Mouse (Mus musculus): ENCODE data around the gene Pym1.
A peak's percentile ranks its signal among the peaks of the same experiment; 100 is the strongest.
"Not testable (repeated sequence)": the region's sequence is repeated elsewhere in the genome, so short reads cannot be mapped to it uniquely, and the experiment has no call there.

Gene Pym1

DNA sequence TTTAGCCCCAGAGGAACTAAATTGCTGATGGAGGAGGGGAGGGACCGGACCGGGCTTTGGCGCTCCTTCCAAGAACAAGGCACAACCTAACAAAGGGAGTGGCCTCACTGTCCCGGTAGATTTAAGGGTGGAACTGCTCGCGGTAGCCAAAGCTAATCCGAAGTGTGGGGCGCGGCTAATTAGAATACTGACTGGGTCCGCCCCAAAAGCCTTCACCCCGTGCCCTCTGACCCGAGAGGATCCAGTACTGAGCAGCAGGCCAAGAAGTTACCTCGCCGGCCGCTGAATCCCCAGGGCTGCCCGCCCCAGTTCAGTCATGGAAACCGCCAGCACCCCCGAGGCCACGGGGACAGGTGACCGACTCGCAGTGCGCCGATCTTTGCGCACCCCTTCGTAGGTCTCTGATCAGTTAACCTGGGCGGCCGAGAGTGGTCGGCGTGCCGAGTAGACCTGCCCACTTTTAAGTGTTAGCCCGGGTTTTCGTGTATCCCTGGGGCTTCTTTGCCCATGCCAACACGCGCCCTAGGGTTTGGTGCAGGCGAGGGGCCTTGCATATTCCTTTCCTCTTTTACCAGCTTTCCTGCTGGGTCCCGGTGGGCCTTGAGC, at the start of gene Pym1:
Pym1 (plus strand) TSS at position 244 of the 606 bp plus-strand sequence.
- DNase-seq (ENCODE audit: low spot score): peak; percentile 81

- DNase-seq (ENCODE audit: low spot score): no peak
Measured at GRCm38 (mm10) chr10:128699006-128699405, 48.7 kb upstream of the Pym1 start.

DNA sequence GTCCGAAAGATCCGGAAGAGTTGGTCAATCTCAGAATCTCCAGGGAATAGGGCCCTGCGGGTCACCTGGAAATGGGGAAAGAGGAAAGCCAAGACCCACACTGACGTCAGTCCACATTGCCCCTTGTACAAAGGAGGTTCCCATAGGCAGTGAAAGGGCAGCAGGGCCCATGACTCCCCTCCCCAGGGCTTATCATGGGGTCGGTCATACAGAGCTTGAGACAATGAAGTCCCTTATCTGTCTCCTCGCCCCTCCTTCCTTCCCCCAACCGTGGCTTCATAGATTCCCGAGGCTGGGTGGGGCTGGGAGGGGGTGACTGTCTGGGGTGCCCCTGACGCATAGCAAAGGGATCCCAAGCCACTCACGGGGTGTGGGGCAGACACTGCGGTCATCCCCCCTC, 48.1 kb upstream of the Pym1 start:
- DNase-seq (ENCODE audit: low spot score): no peak

GRCm38 (mm10) chr10:128700712-128701111, 47.0 kb upstream of the Pym1 start:
- no peak for DNase-seq (ENCODE audit: low spot score)

DNA sequence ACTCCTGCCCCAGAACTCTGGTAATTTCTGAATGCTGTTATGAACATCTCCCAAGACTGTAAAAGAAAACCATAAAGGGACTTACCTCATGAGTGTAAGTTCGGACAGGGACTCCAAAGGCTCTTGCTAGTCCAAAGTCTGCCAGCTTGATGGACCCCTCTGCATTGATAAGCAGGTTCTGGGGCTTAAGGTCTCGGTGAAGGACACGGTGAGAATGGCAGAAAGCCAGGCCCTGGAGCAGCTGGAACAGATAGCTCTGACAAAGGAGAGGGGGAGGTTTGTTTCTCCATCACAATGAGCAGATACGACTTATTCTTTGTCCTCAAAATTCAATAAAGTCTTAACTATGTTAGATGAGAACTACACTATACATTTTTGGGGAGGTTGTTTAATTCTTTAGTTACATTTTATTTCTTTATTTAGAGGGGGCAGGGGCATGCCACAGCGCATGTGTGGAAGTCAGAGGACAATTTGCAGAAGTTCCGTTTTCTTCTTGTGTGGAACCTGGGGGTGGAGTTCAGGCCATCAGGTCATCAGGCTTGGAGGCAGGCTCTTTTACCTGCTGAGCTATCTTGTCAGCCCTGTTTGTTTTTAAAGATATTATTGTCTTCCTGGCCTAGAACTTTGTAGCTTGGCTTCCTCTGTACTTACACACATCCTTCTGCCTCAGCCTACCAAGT, 45.2 kb upstream of the Pym1 start:
- no peak for DNase-seq (ENCODE audit: low spot score)

GRCm38 (mm10) chr10:128703895-128704294, 43.8 kb upstream of the Pym1 start, which contains the start of gene Pmel:
Gene Pmel, plus strand, starts transcription at chr10:128704195.
- DNase-seq (ENCODE audit: low spot score): peak; percentile 20

DNA sequence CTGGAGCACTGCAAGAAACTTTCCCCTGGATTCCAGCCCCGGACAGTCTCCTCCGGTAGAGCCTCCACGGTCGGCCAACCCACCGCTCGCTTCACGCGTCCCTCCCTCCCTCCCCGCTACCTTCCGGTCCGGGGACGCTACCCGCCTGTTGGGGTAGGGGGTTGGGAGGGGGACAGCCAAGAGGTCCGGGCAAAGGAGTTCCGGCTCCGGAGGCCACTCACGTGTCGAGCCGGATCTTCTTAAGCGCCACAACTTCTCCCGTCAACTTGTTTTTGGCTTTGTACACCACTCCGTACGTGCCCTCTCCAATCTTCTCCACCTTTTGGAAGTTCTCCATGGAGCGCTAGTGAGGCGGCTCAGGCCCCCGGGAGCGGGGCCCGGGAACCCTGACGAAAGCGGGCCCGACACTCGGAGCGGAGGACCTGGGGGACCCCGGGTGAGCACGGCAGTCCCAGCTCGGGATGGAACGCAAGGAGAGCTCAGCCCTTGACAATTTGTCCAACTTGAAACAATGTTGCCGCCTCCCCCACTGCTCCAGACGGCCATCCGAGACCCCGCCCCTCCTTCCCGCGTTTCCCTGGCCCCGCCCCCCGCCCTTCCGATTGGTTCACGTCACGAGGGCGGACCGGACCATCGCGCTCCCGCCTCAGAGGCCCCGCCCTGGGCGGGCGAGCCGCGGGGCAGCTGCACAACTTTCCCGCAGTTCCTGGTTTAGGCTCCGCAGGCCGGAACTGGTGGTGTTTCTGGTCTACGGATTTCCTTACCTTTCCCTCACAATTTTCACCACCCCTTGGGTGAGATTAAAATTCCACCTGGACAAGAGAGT, 43.0 kb upstream of the Pym1 start, which contains the start of gene Cdk2:
Cdk2 (minus strand) TSS at position 541 of the 826 bp plus-strand sequence.
- DNase-seq (ENCODE audit: low spot score): peak; percentile 91

GRCm38 (mm10) chr10:128705317-128705693, 42.4 kb upstream of the Pym1 start:
- DNase-seq (ENCODE audit: low spot score): no peak

GRCm38 (mm10) chr10:128711318-128711717, 36.4 kb upstream of the Pym1 start:
- not testable (repeated sequence) for DNase-seq (ENCODE audit: low spot score)

GRCm38 (mm10) chr10:128715559-128716537, 31.8 kb upstream of the Pym1 start:
- no peak for DNase-seq (ENCODE audit: low spot score)

GRCm38 (mm10) chr10:128725466-128725865, 22.2 kb upstream of the Pym1 start:
- not testable (repeated sequence) for DNase-seq (ENCODE audit: low spot score)

- no peak for DNase-seq (ENCODE audit: low spot score)
Measured at GRCm38 (mm10) chr10:128728059-128728458, 19.6 kb upstream of the Pym1 start.

DNA sequence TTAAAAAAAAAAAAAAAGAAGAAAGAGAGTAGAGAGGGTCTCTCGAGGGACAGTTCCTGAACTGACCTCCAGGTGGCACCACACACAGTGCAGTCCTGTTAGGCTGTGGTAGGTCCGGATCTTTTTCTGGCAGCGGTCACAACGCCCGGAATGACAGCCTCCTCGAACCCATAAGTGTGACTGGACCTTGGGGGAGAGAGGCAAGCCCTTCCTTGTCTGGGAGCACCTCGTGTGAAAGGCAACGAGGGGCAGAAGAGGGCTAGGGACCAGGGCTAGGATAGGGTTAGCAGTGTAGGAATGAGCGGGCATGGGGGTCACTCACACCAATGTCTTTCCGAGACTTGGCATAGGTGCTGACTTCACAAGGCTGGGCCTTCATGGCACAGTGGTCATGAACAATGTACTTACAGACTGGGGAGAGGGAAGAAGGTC, 16.7 kb upstream of the Pym1 start:
- peak; percentile 54 for DNase-seq (ENCODE audit: low spot score)

GRCm38 (mm10) chr10:128731992-128732391, 15.7 kb upstream of the Pym1 start:
- DNase-seq (ENCODE audit: low spot score): no peak

DNA sequence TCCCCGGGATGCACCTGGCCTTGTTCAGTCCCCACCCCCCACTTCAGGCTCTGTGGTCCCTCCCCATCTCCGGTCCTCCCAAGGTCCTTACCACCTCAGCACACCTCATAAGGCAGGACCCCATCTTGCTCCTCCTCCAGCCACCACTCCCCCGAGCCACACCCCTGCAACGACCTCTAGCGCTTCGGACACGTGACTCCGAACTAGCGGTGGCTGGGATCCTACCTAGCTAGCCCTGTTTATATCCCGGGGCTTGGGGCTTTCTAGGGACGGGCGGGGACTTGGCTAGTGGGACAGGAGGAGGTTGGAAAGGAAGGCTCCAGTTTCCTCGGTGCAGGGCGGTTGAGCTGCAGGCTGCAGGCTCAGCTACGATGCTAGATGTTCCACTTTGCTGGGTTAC, 10.3 kb upstream of the Pym1 start:
- no peak for DNase-seq (ENCODE audit: low spot score)

DNA sequence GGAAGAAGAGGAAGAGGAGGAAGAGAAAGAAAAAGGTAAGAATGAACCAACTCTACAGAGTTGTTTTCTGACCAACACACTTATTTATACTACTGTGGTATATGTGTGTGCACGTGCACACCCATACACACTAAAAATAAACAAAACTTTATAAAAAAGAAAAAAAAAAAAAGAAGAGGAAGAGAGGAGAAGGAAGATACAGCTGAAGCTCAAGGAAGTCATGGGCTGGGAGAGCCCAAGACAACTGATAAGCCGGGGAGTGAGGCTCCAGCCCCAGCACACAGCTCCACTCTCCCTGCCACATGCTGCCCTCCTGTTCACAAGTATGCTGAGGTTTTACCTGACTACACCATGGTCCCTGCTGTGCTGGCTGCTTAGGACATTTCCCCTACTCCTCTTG, 7.4 kb upstream of the Pym1 start:
- DNase-seq (ENCODE audit: low spot score): no peak

DNA sequence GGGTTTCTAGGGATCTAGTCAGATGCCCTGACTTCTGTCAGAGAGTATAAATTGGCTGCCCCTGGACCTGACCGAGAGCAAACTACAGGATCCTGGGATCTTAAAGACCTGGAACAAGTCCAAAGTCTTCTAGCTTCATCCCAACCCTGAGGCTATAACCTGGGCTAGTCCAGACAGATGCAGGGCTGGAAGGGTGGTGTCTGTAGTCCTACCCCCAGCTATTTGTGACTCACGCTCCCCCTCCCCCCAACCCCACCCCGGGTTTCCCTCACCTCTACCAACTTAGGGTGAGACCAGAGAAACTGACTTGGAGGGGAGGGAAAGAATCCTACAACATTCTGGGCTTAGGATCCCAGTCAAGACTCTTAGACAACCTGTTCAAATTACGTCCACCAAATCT, 5.1 kb upstream of the Pym1 start:
- no peak for DNase-seq (ENCODE audit: low spot score)

DNA sequence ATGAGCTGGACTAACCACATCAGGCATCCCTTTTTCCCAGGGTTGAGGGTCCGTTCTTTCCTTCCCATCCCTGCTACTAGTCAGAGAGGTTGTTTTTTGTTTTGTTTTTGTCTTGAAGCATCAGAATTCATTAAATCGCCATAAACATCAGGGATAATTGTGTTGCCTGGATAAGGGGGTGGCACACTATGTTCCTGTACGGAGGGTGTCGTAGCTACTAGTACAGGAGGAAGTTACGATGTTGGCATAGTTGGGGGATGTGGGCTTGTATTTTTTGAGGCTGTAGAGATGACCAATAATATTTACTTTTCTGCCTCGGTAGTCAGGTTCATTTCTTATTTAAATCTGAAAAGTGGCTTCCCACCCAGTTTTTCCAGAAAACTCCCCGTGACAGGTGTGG, 4.5 kb upstream of the Pym1 start:
- no peak for DNase-seq (ENCODE audit: low spot score)

DNA sequence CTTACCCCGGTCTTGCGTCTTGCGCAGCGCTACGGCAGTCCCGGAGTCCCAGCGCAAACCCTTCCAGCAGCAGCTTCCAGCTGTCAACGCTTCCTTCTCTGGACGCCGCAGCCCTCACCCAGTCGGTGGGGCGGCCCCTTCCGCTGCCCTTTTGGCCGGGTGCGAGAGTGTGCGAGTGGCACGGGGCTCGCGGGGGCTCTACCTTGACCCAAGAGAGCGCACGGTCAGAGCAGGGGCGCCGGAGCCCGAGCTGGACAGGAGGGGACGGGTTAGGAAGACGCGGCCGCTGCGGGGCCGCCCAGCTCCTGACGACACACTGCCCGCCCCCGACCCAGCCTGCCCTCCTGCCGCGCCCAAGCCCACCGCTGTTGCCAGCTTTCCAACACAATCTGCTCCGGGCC, 3.9 kb upstream of the Pym1 start:
- no peak for DNase-seq (ENCODE audit: low spot score)

GRCm38 (mm10) chr10:128744211-128744610, 3.5 kb upstream of the Pym1 start:
- DNase-seq (ENCODE audit: low spot score): no peak

All from c-Kit-positive CD71-positive TER-119-positive erythroid progenitor cells, embryonic 14.5 days (primary cell).